20 mouse cellular contexts compared by ENCODE assay signal in the genomic region with DNA sequence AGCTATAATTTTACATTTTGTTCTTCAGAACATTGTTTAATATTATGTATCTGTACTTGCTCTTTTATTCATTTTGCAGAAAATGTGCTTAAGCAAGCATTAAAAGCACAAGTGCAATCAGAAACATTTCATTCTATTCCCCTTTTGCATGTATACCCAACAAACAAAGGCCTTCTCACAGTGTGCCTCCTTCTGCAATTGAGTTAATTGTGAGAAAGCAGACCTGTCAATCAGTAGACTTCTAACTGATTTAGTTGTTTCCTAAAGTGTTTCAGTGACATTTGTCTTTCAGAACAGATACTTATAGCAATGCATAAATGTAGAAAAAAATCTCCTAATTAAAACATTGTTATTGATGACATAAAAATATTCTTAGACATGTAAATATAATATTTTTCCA.
"Had no signal": no experiment of that assay in that cellular context is flagged by ENCODE, and none has a peak within 500 bp of the region (broad histone marks: within the 10 kb centered on the region; RNA-seq: fewer than 3 reads in every experiment).

No protein-coding gene starts in this region.

- DNase-seq: kidney, adult 2 months; kidney, postnatal 25 days; layer of hippocampus, adult 9-11 months; liver, embryonic 13.5 days; lung, adult 2 months; lung, postnatal 14 days; lung, postnatal 4 days; right cerebral cortex, adult 18-20 months; right cerebral cortex, postnatal 14 days; right cerebral cortex, postnatal 4 days; thymus, adult 2 months; thymus, postnatal 14 days; thymus, postnatal 4 days had no signal

- H3K36me3 ChIP-seq: liver, embryonic 13.5 days; neural tube, embryonic 13.5 days had no signal

- H3K9ac ChIP-seq: liver, embryonic 13.5 days; neural tube, embryonic 13.5 days had no signal

- H3K27ac ChIP-seq: kidney, postnatal 0 days; layer of hippocampus, adult 2 months; left cerebral cortex, adult 2 months; liver, embryonic 13.5 days; neural tube, embryonic 13.5 days; stomach, postnatal 0 days had no signal

- H3K27me3 ChIP-seq: liver, embryonic 13.5 days; neural tube, embryonic 13.5 days had no signal

- H3K9me3 ChIP-seq: liver, embryonic 13.5 days; neural tube, embryonic 13.5 days had no signal

- H3K4me3 ChIP-seq: layer of hippocampus, adult 2 months; left cerebral cortex, adult 2 months; liver, embryonic 13.5 days; myocyte; neural tube, embryonic 13.5 days had no signal

- H3K4me2 ChIP-seq: liver, embryonic 13.5 days; neural tube, embryonic 13.5 days had no signal

- ATAC-seq: intestine, embryonic 16.5 days had no signal

- H3K4me1 ChIP-seq: liver, embryonic 13.5 days; neural tube, embryonic 13.5 days had no signal
